Mouse (Mus musculus) bone marrow macrophage, adult 2 months (primary cell): ENCODE results near the gene G0s2.

ENCODE experiments used
- CTCF ChIP-seq: IDR thresholded peaks from 2 replicates; pipeline ENCODE4 v1.5.1; 2012; ENCODE audit warnings: low read depth, mild to moderate bottlenecking, low read length, moderate library complexity
- POLR2A ChIP-seq: IDR thresholded peaks from 2 replicates; pipeline ENCODE4 v1.6.1; 2012; ENCODE audit warnings: mild to moderate bottlenecking, low read depth, low read length, borderline replicate concordance

GRCm38 (mm10) chr1:193256289-193256577, 16.8 kb downstream of the G0s2 start:
- no peak for TF ChIP-seq CTCF
- no peak for TF ChIP-seq POLR2A
